ENCODE assay signal across 14 mouse cellular contexts in the genomic region with DNA sequence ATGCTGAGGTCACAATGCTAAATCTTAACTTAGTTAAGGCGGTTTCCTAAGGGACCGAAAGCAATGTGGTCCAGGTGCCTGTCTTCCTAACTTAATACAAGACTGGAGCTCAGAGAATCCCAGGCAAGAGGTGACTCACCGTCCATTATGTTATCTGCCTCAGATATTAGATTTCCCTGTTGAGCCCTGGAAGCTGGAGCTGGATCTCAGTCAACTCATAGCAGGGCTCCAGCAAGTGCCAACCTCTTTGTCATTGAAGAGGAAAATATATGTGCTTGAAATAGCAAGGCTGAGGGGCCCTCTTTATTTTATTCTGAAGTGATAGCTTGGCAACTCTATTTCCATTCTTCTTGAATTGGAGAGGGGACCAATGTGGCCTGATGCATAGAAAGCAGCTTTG.
"Had no signal": no experiment of that assay in that cellular context is flagged by ENCODE, and none has a peak within 500 bp of the region (broad histone marks: within the 10 kb centered on the region; RNA-seq: fewer than 3 reads in every experiment).

No protein-coding gene starts in this region.

- DNase-seq: kidney, postnatal 10 days; kidney, postnatal 4 days; liver, embryonic 13.5 days; liver, postnatal 0 days; lung, postnatal 14 days; right cerebral cortex, postnatal 14 days; thymus, adult 2 months; thymus, postnatal 36 days had no signal

- H3K9ac ChIP-seq: limb, embryonic 15.5 days; liver, embryonic 13.5 days; liver, postnatal 0 days; lung, embryonic 15.5 days; midbrain, embryonic 12.5 days; stomach, embryonic 15.5 days had no signal

- H3K4me3 ChIP-seq: layer of hippocampus, adult 2 months; limb, embryonic 15.5 days; liver, embryonic 13.5 days; lung, embryonic 15.5 days; midbrain, embryonic 12.5 days; stomach, embryonic 15.5 days had no signal

- H3K4me2 ChIP-seq: limb, embryonic 15.5 days; liver, embryonic 13.5 days; lung, embryonic 15.5 days; midbrain, embryonic 12.5 days; stomach, embryonic 15.5 days had no signal

- H3K27ac ChIP-seq: layer of hippocampus, adult 2 months; limb, embryonic 15.5 days; liver, embryonic 13.5 days; lung, embryonic 15.5 days; macrophage; midbrain, embryonic 12.5 days; stomach, embryonic 15.5 days had no signal

- ATAC-seq: liver, postnatal 0 days had no signal

- H3K27me3 ChIP-seq: limb, embryonic 15.5 days; liver, embryonic 13.5 days; lung, embryonic 15.5 days; midbrain, embryonic 12.5 days; stomach, embryonic 15.5 days had no signal

- H3K9me3 ChIP-seq: limb, embryonic 15.5 days; lung, embryonic 15.5 days; midbrain, embryonic 12.5 days; stomach, embryonic 15.5 days had no signal

- H3K36me3 ChIP-seq: limb, embryonic 15.5 days; liver, embryonic 13.5 days; lung, embryonic 15.5 days; midbrain, embryonic 12.5 days; stomach, embryonic 15.5 days had no signal

- H3K4me1 ChIP-seq: limb, embryonic 15.5 days; liver, embryonic 13.5 days; lung, embryonic 15.5 days; midbrain, embryonic 12.5 days; stomach, embryonic 15.5 days had no signal
